Mouse (Mus musculus): ENCODE data around the gene Atf7ip. TPM values are rescaled to one million over a fixed set of nuclear protein-coding genes. Genes with fewer than 3 reads are reported as not detected.

The Atf7ip gene
- total RNA-seq, 2 experiments from 2014 or later = 92.6 to 107 TPM

DNA sequence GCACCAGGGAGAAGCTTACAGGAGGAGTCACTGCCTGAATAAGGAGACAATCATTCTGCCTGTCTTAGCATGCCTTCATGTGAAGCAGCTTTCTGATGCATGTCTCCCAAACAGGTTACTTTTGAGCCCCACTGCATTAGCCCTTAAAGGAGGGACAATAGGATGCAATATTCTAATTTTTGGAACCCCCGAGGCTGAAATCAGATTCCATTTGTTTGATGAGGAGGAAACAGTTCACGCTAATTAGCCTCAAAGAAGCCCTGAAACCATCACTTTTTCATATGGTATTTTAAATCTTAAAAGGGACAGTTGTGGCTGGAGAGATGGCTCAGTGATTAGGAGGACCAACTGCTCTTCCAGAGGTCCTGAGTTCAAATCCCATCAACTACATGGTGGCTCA is 22.4 kb upstream of the Atf7ip start:
- intact Hi-C loops (cut with DNase I) = no loop called here
- DNase-seq = no peak

DNA sequence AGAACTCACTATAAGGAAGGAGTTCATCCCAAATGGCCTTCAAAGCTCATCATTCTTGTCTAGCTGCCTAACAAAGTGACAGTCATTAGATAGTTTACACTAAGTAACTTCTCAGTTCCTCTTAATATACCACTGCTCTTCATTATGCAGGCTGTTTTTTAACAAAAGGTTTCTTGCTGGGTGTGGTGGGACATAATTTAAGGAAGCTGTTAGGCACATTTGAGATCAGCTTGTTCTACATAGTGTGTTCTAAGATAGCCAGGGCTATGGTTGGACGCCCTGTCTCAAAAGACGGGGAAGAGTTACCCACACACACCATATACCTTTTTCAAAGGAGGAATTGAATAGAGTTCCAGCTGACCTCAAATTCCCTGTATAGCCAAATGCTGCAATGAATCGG is 21.9 kb upstream of the Atf7ip start:
- intact Hi-C loops (cut with DNase I) = no loop called here
- no peak for DNase-seq

DNA sequence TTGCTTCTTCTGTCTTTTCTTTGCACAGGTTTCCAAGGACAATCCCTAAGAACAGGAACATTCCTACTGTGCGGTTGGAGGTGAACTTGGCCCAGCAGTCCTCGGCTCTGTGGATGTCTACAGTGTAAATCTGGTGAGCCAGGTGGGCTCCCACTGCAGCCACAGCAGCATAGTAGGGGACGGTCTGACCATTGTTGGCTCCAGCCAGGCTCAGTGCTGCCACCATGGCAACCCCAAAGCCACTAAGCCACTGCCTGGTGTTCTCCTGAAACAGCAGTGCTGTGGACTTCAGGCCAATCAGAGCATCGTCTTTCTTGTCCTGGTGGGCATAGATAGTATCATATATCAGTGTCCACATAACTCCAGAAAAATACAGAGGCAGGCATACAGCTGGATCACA is 19.8 kb upstream of the Atf7ip start:
- intact Hi-C loops (cut with DNase I) = no loop called here
- no peak for DNase-seq

DNA sequence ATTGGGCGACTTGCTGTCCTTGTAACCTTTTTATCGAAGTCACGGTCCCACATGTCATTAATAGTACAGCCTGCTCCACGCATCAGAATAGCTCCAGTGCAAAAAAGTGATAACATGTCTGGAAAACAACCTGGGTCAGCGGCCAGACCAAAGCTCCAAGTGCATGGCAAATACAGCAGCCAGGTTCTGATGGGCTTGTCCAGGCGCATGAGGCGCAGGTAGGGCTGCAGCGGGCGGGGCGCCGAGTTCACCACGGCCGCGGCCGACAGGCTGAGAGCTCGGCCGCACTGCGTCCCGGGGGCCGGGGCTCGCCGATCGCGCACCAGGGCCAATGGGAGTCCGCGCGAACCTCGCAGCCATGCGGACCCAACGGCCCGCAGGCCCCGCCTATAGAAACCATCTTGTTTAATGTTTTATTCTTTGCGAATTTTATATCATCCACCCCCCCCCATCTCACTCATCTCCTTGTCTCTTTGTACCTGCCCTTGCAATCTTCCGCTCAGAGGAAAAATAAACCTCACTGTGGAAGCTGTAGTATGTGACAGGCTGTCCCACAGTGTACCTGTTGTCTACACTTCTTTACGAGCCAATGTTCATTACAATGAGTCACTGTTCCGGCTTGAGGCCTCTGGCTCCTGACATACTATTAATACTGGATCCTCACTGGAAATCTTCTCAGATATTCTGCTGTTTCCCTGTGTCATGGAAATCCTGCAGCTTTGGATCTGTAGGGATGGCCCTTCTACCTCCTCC is 19.0 kb upstream of the Atf7ip start:
- intact Hi-C loops (cut with DNase I) = no loop called here
- no peak for DNase-seq

DNA sequence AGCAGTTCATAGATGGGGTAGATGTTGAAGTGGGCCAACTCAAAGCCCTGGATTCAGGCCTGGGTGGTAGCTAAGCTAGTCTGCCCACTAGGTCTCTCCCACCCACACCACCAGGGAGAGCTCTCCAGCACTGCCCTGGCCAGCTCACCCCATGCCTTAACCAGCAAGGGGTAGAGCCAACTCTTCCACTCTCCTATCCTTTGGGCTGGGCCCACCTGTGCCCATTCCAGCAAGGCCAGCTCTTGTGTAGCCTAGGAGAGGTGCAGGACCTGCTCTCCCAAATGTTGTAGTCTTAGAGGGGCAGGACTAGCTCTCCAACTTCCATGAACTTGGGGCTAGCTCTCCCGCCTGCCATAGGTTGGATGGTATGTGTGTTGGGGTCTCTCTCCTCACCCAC is 18.4 kb upstream of the Atf7ip start:
- intact Hi-C loops (cut with DNase I) = no loop called here
- DNase-seq = no peak

- no peak for DNase-seq
- intact Hi-C loops (cut with DNase I) = no loop called here
Measured at GRCm38 (mm10) chr6:136489899-136490298, 16.1 kb upstream of the Atf7ip start.

- no peak for DNase-seq
- intact Hi-C loops (cut with DNase I) = no loop called here
Measured at GRCm38 (mm10) chr6:136490516-136491475, 15.2 kb upstream of the Atf7ip start.

DNA sequence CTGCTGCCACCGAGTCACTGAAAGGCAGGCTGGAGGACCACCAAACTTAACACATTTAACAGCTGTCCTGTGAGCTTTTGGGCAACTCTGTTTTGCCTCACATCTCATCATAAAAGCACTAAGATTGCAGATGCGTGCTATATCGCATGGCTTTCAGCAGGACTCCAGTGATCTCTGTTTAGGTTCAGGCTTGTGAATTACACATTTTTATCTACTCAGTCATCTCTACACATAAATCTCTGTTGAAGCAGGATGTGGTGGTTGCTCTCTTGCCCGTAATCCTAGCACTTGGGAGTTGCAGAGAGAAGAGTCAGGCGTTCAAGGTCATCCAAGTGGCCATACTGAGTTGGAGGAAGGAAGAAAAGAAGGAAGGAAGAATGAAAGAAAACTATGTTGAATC is 14.3 kb upstream of the Atf7ip start:
- intact Hi-C loops (cut with DNase I) = no loop called here
- DNase-seq = no peak

GRCm38 (mm10) chr6:136492251-136492650 is 13.7 kb upstream of the Atf7ip start:
- no peak for DNase-seq
- intact Hi-C loops (cut with DNase I) = no loop called here

GRCm38 (mm10) chr6:136493486-136493885 is 12.5 kb upstream of the Atf7ip start:
- no peak for DNase-seq
- intact Hi-C loops (cut with DNase I) = no loop called here

DNA sequence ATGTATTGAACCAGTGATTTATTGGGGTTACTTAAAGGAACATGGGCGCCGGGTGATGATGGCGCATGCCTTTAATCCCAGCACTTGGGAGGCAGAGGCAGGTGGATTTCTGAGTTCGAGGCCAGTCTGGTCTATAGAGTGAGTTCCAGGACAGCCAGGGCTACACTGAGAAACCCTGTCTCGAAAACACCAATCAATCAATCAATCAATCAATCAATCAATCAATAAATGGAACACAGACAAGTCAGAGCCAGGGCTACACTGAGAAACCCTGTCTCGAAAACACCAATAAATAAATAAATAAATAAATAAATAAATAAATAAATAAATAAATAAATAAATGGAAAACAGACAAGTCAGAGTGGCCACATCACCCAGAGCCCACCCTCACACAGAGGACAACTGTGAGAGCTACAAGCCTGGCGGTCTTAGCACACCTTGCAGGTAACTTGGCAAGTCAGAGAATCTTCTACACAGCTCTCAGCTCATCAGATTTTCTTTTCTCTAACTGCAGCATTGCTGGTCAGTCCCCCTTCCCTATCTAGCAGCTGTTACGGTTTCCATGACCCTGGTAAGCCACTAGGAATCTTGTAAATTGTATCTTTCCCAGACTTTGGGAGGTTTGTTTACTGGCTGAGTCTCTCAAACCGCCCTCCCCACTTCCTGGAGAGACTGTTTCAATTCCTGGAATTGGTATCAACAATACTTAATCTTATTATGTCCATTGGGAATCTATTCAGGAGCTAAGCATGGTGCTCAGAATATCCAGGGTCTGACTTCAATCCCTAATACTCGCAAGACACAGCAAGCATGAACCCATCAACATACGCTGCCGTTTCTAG is 11.8 kb upstream of the Atf7ip start:
- intact Hi-C loops (cut with DNase I) = no loop called here
- DNase-seq = no peak

DNA sequence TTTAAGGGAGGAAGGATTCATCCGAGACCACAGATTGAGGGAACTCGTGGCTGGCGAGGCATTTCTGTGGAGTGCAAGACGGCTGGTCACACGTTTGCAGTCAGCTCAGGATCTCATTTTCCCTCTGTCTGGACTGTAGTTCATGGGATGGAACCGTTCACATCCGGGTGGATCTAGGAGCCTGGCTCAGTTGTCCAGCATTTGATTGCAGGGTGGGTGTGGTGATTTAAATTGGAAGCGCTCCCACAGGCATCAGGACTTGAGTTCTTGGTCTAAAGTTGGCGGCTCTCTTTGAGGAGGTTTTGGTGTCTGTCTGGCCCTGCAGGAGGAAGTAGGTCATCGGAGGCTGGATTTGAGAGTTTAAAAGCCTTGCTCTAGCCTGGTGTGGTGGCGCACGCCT is 10.9 kb upstream of the Atf7ip start:
- intact Hi-C loops (cut with DNase I) = no loop called here
- DNase-seq = no peak

DNA sequence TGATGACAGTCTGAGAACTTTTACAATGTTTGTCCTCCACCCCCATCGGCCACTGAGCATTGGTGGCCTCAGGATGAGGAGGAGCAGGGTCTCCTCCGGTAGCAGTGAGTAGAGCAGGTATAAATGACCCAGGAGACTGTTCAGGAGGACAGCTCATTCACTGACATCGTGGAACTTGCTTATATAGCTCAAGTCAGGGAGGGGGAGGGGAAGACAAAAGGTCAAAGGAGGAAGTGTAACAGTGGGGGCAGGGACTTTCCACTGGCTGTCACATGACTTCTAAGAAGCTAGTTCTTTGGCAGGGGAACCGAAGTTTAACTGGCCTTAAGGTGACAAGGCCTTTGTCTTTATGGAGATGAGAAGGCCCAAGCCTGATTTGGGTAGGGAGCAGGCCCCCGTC is 8.2 kb upstream of the Atf7ip start:
- no peak for DNase-seq
- intact Hi-C loops (cut with DNase I) = no loop called here

DNA sequence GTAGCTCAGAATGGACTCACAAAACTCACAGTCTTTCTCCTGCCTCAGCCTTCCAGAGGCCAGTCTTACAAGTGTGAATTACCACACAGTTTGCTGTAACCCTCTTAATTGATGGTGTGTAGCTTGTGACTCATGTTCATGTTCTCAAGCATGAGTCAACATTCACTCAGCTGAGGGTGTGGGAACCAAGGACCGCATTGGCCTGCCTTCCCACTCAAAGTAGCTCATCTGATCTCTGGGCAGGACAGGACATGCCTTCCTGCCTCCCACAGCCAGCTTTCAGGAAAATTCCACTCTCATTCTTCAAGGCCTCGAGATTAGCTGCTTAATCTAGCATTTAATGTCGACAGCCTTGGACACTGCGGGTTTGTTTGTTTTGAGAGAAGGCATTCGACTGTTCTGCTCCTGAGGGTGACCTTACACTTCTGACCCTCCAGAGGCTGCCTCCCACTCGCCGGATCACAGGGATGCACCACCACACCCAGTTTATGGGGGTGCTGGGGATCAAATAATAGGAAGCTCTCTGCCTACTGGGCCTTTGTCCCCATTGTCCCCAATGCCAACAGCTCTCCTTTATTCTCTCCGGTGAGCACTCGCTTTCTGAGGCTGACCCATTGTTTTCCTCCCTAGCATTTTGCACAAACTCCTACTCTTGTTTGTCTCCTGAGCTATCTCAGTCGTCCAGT is 6.5 kb upstream of the Atf7ip start:
- no peak for DNase-seq
- intact Hi-C loops (cut with DNase I) = no loop called here

GRCm38 (mm10) chr6:136508652-136509051 is 2.7 kb downstream of the Atf7ip start:
- no peak for DNase-seq
- intact Hi-C loops (cut with DNase I) = no loop called here

DNA sequence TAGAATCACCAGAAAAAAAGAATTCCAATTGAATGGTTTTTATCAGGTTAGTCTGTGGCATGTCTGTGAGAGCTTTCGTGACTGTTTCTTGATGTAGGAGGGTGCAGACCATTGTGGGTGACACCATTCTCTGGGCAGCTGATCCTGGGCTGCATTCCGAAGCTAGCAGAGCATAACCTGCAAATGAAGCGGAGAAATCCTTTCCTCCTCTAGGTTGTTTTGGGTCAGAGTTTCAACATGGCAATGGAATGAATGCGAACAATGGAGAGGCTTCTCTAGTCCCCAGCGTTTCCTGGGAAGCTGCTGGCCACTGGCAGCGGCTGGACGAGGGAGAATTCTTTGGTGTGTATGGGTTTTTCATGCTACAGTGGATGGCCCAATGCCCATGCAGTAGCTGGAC is 5.0 kb downstream of the Atf7ip start:
- DNase-seq = no peak
- intact Hi-C loops (cut with DNase I) = no loop called here

- no peak for DNase-seq
- intact Hi-C loops (cut with DNase I) = no loop called here
Measured at GRCm38 (mm10) chr6:136512351-136512750, 6.4 kb downstream of the Atf7ip start.

GRCm38 (mm10) chr6:136516626-136517025 is 10.7 kb downstream of the Atf7ip start:
- DNase-seq = no peak
- intact Hi-C loops (cut with DNase I) = no loop called here

DNA sequence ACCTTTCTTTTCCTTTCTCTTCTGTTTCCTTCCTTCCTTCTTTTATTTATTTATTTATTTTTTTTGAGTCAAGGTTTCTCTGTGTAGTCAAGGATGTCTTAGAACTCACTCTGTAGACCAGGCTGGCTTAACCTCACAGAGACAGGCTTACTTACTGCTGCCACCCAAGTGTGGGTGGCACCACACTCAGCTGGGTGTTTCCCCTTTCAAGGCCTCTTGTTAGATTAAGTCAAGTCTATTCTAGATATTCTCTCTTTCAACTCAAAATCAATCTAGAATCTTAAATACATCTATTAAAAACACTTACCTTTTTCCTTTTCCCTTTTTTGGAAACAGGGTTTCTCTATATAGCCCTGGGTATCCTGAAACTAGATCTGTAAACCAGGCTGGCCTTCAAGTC is 11.3 kb downstream of the Atf7ip start:
- DNase-seq = no peak
- intact Hi-C loops (cut with DNase I) = no loop called here

GRCm38 (mm10) chr6:136518537-136519246 is 12.7 kb downstream of the Atf7ip start:
- DNase-seq = peak; percentile 95
- intact Hi-C loops (cut with DNase I) = loop anchor here (1.0 to 2.0 kb wide), 3 partner anchors 32 to 96 kb away; no protein-coding TSS in a partner anchor

All from heart, postnatal 14 days (tissue).